Mouse (Mus musculus) small intestine, adult 2 months (tissue): Measurements from ENCODE around the gene Slc35g2. TPM values are rescaled to one million over a fixed set of nuclear protein-coding genes. Genes with fewer than 3 reads are reported as not detected.

Experiments
- H3K27ac ChIP-seq: fragments of 200-500 bp; 2 replicates; pipeline ENCODE4 v1.5.1; 2012; ENCODE audit warnings: low read depth, low read length, control low read depth, inconsistent platforms; ENCODE audit not compliant: insufficient read depth
- H3K27me3 ChIP-seq: fragments of 200-500 bp; 2 replicates; pipeline ENCODE4 v1.6.1; 2012; ENCODE audit warnings: mild to moderate bottlenecking, moderate library complexity, low read length, inconsistent platforms; ENCODE audit not compliant: control insufficient read depth, insufficient read depth
- H3K36me3 ChIP-seq: fragments of 200-500 bp; 2 replicates; pipeline ENCODE4 v1.6.1; 2012; ENCODE audit warnings: mild to moderate bottlenecking, low read length, control low read depth, inconsistent platforms; ENCODE audit not compliant: control insufficient read depth, insufficient read depth
- H3K4me1 ChIP-seq: fragments of 200-500 bp; 2 replicates; pipeline ENCODE4 v1.6.1; 2012; ENCODE audit warnings: low read length, inconsistent platforms, mixed read lengths; ENCODE audit not compliant: control insufficient read depth, insufficient read depth, insufficient read length
- H3K4me3 ChIP-seq: fragments of 200-500 bp; 2 replicates; pipeline ENCODE4 v1.5.1; 2012; ENCODE audit warnings: low read depth, mild to moderate bottlenecking, control low read depth, inconsistent platforms, low read length, moderate library complexity
- CTCF ChIP-seq: fragments of 200-500 bp; IDR thresholded peaks from 2 replicates; pipeline ENCODE4 v1.5.1; 2012; ENCODE audit warnings: low read depth, mild to moderate bottlenecking, control low read depth, inconsistent platforms, low read length, moderate library complexity, mixed read lengths; ENCODE audit not compliant: insufficient replicate concordance, insufficient read length; ENCODE audit errors: extremely low read depth
- POLR2A ChIP-seq: fragments of 200-500 bp; IDR thresholded peaks from 2 replicates; pipeline ENCODE4 v1.6.1; 2012; ENCODE audit warnings: low read depth, mild to moderate bottlenecking, control low read depth, inconsistent platforms, low read length, moderate library complexity
- WGBS: fragments of 180-500 bp; shearing (Covaris S2); methylation state at CpG from one replicate; pipeline ENCODE4 v1.1.7; 2018; 5-methylcytosine and 5-hydroxymethylcytosine counted together
- polyA plus RNA-seq: library from polyadenylated mRNA; depleted of rRNA; stranded (reverse); fragments of >200 nt; gene quantifications from 2 replicates; pipeline ENCODE4 v1.2.3, GENCODE M21; 2012

The Slc35g2 gene
- polyA plus RNA-seq, 1 experiment: 0.47 TPM

DNA sequence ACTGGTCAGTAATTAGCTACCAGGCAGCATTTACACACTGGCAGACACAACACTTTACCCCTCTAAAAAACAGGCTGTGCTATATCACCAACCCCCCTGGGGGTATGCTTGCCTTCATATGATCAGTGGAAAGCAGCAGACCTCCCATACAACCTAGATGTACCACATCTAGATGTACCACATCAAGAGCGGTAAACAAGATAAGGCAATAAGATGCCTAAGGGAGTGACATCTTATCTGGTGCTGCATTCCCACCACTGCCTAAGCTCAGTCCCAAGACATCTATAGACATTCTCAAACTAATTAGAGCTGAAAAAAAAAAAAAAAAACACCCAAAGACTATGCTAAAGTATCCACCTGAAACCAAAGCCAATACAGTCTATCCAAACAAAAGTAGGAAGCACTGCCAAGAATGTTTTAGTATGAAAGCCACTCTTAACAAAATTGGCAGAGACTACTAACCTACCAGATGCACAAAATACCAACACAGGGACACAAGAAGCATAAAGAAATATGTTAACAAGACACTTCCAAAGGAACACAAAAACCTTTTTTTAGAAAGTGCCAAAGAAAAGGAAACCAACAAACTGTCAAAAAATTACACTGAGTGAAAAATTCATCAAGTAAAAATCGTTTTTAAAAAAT is 35.1 kb downstream of the Slc35g2 start:
- Histone ChIP-seq H3K27ac (no peak overlapping the region), H3K27me3 (no peaks in the 10 kb centered on the region), H3K4me1 (no peaks in the 10 kb centered on the region), H3K4me3 (no peak overlapping the region), H3K36me3 (0 out of 2 replicates have a peak, but pooled peaks cover 1% of the 10 kb centered on the region)
- 85% methylated on average over 2 of the region's 2 CpGs for WGBS
- TF ChIP-seq CTCF: no peak
- no peak for TF ChIP-seq POLR2A

DNA sequence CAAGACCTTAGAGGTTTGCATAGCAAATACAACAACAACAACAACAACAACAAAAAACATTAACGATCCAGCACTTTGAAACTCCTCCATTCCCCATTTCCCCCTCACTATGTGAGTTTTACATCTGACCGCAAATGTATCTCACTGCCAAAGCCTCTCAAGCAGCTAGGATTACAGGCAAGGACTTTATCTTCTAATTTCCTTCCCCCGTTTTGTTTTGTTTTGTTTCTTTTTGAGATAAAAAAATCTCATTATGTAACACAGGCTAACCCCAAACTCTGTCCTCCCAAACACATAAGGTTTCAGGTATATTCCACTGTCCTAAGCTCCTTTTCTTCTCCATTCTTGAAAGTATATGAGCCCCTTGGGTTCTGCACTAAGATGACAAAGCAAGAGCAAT is 36.2 kb downstream of the Slc35g2 start:
- H3K4me3 ChIP-seq: no peak overlapping the region
- TF ChIP-seq POLR2A: no peak
- TF ChIP-seq CTCF: no peak
- H3K36me3 ChIP-seq: 0 out of 2 replicates have a peak, but pooled peaks cover 1% of the 10 kb centered on the region
- no peaks in the 10 kb centered on the region for H3K27me3 ChIP-seq
- 85% methylated on average over 3 of the region's 3 CpGs for WGBS
- no peak overlapping the region for H3K27ac ChIP-seq
- no peaks in the 10 kb centered on the region for H3K4me1 ChIP-seq

DNA sequence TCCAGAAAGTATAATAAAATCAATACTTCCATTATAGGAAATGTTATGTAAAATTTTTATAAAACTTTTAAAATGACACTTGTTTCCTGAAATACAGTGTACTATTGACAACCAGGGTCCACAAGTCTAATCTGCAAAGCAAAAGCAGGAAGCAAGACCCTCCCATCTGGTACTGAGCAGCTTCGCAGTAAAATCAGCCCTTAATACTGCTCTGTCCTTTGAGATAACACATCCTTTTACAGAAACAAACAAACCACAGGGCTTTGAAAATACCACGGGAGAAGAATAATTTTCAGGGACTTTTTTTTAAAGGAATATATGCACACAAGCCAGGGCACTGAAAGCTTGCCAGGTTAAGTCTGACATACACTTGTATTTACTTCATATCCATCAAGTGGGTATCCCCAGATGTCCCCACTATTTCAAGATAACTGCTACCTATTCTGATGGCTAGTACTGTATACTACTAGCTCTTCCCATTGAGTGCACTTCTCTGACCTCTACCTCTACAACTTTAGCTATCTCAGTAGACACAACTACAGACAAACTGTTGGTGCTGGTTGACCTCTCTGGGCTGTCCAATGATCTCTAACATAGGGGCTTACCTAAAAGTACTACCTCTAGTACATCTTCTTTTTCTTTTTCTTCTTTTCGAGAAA is 37.9 kb downstream of the Slc35g2 start:
- WGBS: 52% methylated on average over 3 of the region's 3 CpGs
- TF ChIP-seq POLR2A (no peak), CTCF (no peak)
- no peak overlapping the region for H3K27ac ChIP-seq

DNA sequence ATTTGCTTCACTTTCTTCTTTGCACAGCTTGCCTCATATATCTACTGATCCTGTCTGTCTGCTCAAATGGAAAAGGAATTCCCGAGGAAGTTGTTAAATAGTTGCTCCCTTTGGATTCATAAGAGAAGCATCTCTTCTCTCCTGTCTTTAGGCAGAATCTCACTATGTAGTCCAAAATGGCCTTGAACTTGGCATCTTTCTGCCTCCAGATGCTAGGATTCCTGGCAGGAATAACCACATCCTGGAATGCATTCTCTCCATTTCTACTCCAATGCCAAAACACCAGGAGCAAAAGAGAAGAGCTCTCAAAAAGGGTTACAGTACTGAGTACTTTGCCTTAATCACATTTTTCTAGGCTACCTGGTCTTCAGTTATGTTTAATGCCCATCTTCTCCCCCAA is 39.6 kb downstream of the Slc35g2 start:
- TF ChIP-seq CTCF (no peak), POLR2A (no peak)
- no peaks in the 10 kb centered on the region for H3K27me3 ChIP-seq
- H3K36me3 ChIP-seq: 0 out of 2 replicates have a peak, but pooled peaks cover 1% of the 10 kb centered on the region
- H3K4me1 ChIP-seq: no peaks in the 10 kb centered on the region
- 56% methylated on average over 1 of the region's 1 CpGs for WGBS
- H3K27ac ChIP-seq: no peak overlapping the region
- H3K4me3 ChIP-seq: no peak overlapping the region

More for the DNA sequence above, 37.9 kb downstream of the Slc35g2 start:
- Histone ChIP-seq H3K4me1 (no peaks in the 10 kb centered on the region), H3K36me3 (0 out of 2 replicates have a peak, but pooled peaks cover 1% of the 10 kb centered on the region), H3K27me3 (no peaks in the 10 kb centered on the region), H3K4me3 (no peak overlapping the region)

DNA sequence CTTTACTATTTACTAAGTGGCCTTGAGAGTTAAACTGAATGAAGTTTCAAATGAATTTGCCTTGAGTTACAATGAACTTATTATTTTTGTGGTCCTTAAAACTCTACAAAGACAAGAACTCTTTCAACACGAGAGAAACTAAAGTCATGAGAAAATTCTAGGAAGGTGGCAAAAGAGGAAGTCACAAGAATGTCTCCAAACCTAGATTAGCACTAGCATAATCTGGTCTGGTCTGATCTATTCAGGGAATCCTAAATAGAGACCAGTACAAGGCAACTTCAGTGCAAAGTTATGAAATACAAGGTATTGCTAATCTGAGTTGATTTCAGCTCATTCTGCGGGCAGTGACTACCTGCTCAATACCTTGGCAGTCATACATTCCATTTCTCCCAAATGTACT is 45.7 kb downstream of the Slc35g2 start:
- TF ChIP-seq POLR2A (no peak), CTCF (no peak)
- Histone ChIP-seq H3K27ac (no peak overlapping the region), H3K4me3 (no peak overlapping the region), H3K27me3 (no peaks in the 10 kb centered on the region), H3K36me3 (0 out of 2 replicates have a peak, but pooled peaks cover 1% of the 10 kb centered on the region), H3K4me1 (0 out of 2 replicates have a peak, but pooled peaks cover 3% of the 10 kb centered on the region)
- 75% methylated on average over 2 of the region's 2 CpGs for WGBS

DNA sequence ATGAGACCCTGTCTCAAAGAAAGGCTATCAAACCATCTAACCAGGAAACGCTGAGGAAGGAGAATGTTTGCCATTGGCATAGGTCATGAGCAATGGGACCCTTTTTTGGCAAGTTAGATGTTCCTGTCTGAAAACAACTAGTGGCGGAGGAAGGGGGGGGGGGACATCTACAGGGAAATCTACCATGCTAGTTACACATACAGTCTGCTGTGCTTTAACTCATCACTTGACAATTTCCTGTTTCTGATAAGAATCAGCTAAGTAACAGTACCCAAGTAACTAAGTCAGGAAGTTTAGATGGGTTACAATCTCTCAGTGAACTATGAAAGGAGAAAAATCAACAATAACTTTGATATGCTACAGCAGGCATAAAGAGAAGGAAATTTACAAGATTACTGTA is 48.9 kb downstream of the Slc35g2 start:
- H3K36me3 ChIP-seq: no peaks in the 10 kb centered on the region
- no peak overlapping the region for H3K4me3 ChIP-seq
- no peak overlapping the region for H3K27ac ChIP-seq
- no peak for TF ChIP-seq CTCF
- H3K27me3 ChIP-seq: no peaks in the 10 kb centered on the region
- H3K4me1 ChIP-seq: 0 out of 2 replicates have a peak, but pooled peaks cover 3% of the 10 kb centered on the region
- WGBS: 44% methylated on average over 2 of the region's 2 CpGs

DNA sequence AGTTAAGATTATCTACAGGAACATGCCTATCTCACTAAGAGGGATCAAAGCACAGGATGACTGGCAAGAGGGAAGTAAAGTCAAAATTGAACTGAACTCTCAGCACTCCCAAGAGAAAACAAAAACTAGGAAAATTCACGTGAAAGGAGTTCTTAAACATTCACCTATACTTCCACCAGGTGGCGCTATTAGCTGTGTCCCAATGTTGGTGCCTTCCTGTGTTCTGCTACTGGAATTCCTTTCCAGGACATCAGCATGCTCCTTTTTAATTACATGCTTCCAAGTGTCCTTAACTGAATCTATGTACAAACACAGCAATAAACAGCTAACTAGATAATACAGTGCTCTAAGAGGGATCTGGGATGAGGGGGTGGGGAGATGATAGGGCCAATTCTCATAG is 50.3 kb downstream of the Slc35g2 start:
- TF ChIP-seq CTCF (no peak), POLR2A (no peak)
- Histone ChIP-seq H3K4me3 (no peak overlapping the region), H3K36me3 (no peaks in the 10 kb centered on the region), H3K4me1 (0 out of 2 replicates have a peak, but pooled peaks cover 3% of the 10 kb centered on the region), H3K27me3 (no peaks in the 10 kb centered on the region), H3K27ac (no peak overlapping the region)
- WGBS: 1% methylated on average over 2 of the region's 2 CpGs
